Mouse (Mus musculus) midbrain, embryonic 15.5 days (tissue): Measurements from ENCODE around the gene Filip1l. TPM values are rescaled to one million over a fixed set of nuclear protein-coding genes. Genes with fewer than 3 reads are reported as not detected.

Experiments used
- ATAC-seq: fragments of 200-750 bp; cut with Nextera tagmentation; replicated peaks from 2 replicates; pipeline ENCODE4 v1.8.0; 2017; ENCODE audit warnings: moderate TSS enrichment
- H3K27ac ChIP-seq: fragments of 300-500 bp; sonication (generic); 2 replicates; pipeline ENCODE4 v1.5.1; 2015; ENCODE audit warnings: mild to moderate bottlenecking, inconsistent platforms
- H3K27me3 ChIP-seq: fragments of 300-500 bp; sonication (generic); replicated peaks from 2 replicates; pipeline ENCODE4 v1.6.1; 2015; ENCODE audit warnings: inconsistent platforms
- H3K36me3 ChIP-seq: fragments of 300-500 bp; sonication (generic); replicated peaks from 2 replicates; pipeline ENCODE4 v1.6.1; 2015; ENCODE audit warnings: inconsistent platforms
- H3K4me1 ChIP-seq: fragments of 300-500 bp; sonication (generic); 2 replicates; pipeline ENCODE4 v1.6.1; 2015; ENCODE audit warnings: inconsistent platforms
- H3K4me2 ChIP-seq: fragments of 300-500 bp; sonication (generic); 2 replicates; pipeline ENCODE4 v1.6.1; 2015; ENCODE audit warnings: inconsistent platforms, mild to moderate bottlenecking, moderate library complexity
- H3K4me3 ChIP-seq: fragments of 300-500 bp; sonication (generic); 2 replicates; pipeline ENCODE4 v1.5.1; 2015; ENCODE audit warnings: mild to moderate bottlenecking, inconsistent platforms
- H3K9ac ChIP-seq: fragments of 300-500 bp; sonication (generic); 2 replicates; pipeline ENCODE4 v1.6.1; 2015; ENCODE audit warnings: mild to moderate bottlenecking, inconsistent platforms
- H3K9me3 ChIP-seq: fragments of 300-500 bp; sonication (generic); 2 replicates; pipeline ENCODE4 v1.6.1; 2016; ENCODE audit warnings: inconsistent platforms
- WGBS: fragments of 180-500 bp; shearing (Covaris S2); methylation state at CpG from one replicate; pipeline ENCODE4 v1.1.7; 2015; ENCODE audit warnings: mixed read lengths; 5-methylcytosine and 5-hydroxymethylcytosine counted together
- polyA plus RNA-seq: library from polyadenylated mRNA; unstranded; fragments of >200 nt; fragmentation: Nextera tagmentation; extraction: Ambion mirVana; gene quantifications from 2 replicates; pipeline ENCODE4 v1.2.1, GENCODE M21; 2015

Filip1l gene
- polyA plus RNA-seq, 1 experiment from 2014 or later: 2.5 TPM

DNA sequence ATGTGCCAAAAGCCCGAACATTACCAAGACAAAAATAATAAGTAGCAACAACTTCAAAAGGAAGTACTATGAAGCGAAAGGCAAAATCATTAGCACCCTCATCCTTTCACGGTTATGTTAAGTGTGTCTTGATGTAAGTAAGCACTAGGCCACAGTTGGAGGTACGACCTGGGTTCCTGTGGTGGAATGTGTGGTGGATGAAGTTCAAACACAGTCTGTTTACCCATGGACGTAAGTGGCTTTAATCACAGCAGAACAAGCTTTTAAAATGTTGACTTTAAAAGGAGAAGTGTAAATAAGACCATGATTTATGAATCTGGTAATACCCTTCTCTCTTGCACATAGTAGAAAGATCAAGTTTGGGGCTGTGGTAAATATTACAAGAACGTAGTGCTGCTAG is 153.2 kb downstream of the Filip1l start:
- H3K4me1 ChIP-seq: no peaks in the 10 kb centered on the region
- H3K27me3 ChIP-seq: no peaks in the 10 kb centered on the region
- no peak overlapping the region for H3K27ac ChIP-seq
- H3K9me3 ChIP-seq: no peaks in the 10 kb centered on the region
- no peak overlapping the region for H3K4me2 ChIP-seq
- no peak overlapping the region for H3K9ac ChIP-seq
- 89% methylated on average over 6 of the region's 6 CpGs for WGBS
- ATAC-seq: no peak
- H3K4me3 ChIP-seq: no peak overlapping the region
- no peaks in the 10 kb centered on the region for H3K36me3 ChIP-seq

DNA sequence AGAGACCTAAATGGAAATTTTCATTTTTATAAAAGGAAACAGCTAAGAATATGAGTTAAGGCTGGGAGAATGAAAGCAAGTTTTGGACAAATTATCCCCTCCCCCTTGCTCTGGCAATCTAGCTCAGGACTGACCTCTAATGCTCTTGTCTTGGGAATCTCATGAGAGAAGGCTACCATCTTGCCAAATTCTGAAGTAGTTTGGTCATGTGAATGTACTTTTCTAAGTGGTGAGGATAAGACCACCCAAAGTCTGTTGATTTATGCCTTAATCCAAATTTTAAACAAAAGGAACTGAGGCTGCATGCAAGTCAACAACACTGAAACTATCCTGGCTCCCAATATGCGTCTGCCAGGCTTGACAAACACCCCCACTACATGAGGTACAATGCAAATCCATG is 155.5 kb downstream of the Filip1l start:
- 81% methylated on average over 1 of the region's 1 CpGs for WGBS
- H3K27ac ChIP-seq: no peak overlapping the region
- no peak for ATAC-seq
- no peaks in the 10 kb centered on the region for H3K9me3 ChIP-seq
- no peak overlapping the region for H3K4me2 ChIP-seq
- H3K4me3 ChIP-seq: no peak overlapping the region
- no peak overlapping the region for H3K9ac ChIP-seq
- no peaks in the 10 kb centered on the region for H3K4me1 ChIP-seq
- no peaks in the 10 kb centered on the region for H3K27me3 ChIP-seq
- H3K36me3 ChIP-seq: no peaks in the 10 kb centered on the region

DNA sequence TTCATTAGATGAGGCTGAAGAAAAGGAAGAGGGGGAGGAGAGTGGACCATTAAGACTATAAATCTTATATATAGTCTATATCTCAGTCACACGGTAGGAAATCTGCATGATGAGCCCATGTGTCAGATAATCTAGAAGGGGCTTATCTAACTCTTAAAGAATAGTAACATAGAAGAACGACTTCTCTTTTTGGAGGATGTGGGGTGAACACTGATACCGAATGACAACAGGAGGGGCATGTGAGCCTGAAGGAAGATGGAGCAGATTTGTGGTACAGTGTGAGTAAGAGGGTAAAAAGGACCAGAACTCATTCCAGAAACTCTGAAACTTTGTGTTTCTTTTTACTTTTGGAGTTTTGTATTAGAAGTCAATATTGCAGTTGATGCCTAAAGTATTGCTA is 156.2 kb downstream of the Filip1l start:
- ATAC-seq: no peak
- 96% methylated on average over 3 of the region's 3 CpGs for whole genome bisulfite sequencing

DNA sequence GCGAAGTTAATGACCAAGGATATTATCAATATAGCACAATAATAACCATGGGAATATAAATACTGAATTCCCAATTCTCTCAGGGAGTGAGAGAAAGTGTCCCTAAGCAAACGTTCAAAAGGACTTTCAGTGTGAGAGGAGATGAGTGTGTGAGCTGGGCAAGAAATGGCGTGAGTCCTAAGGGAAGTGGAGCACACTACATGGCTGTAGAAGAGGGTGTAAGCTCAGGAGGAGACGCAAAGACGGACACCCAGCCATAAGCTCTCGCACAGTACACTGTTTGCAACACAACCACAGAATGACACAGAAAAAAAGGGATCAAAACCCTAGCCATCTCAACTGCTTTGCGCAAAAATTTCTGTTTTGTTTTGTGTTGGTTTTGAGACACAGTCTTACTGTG is 160.7 kb downstream of the Filip1l start:
- WGBS: 92% methylated on average over 7 of the region's 7 CpGs

More for the DNA sequence above, 156.2 kb downstream of the Filip1l start:
- Histone ChIP-seq H3K4me1 (no peaks in the 10 kb centered on the region), H3K4me3 (no peak overlapping the region), H3K27me3 (no peaks in the 10 kb centered on the region), H3K9ac (no peak overlapping the region), H3K4me2 (no peak overlapping the region), H3K36me3 (no peaks in the 10 kb centered on the region), H3K27ac (no peak overlapping the region), H3K9me3 (no peaks in the 10 kb centered on the region)

DNA sequence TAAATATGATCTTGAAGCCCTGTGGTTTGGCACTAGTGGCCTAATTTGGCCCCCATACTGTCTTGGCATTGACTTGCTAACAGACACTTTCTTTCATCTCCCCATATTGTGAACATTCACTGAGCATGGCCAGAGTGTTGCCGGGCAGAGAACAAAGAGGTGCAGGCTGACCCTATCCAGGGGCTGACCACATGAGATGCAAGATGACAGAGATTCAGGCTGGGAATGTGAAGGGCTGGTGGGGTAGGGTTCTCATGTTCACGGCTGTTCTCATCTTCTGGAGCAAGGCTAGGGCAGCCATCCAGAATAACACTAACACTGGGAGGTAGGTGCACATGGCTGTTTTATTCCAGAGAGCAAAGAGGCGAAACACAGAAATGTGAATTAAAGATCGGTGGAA is 161.5 kb downstream of the Filip1l start:
- WGBS: 64% methylated on average over 4 of the region's 4 CpGs
- no peak overlapping the region for H3K4me3 ChIP-seq

More for the DNA sequence above, 160.7 kb downstream of the Filip1l start:
- H3K4me2 ChIP-seq: no peak overlapping the region
- no peak for ATAC-seq
- H3K27ac ChIP-seq: no peak overlapping the region
- H3K27me3 ChIP-seq: no peaks in the 10 kb centered on the region
- no peaks in the 10 kb centered on the region for H3K36me3 ChIP-seq
- no peak overlapping the region for H3K4me3 ChIP-seq
- H3K9ac ChIP-seq: no peak overlapping the region
- no peaks in the 10 kb centered on the region for H3K9me3 ChIP-seq
- no peaks in the 10 kb centered on the region for H3K4me1 ChIP-seq

DNA sequence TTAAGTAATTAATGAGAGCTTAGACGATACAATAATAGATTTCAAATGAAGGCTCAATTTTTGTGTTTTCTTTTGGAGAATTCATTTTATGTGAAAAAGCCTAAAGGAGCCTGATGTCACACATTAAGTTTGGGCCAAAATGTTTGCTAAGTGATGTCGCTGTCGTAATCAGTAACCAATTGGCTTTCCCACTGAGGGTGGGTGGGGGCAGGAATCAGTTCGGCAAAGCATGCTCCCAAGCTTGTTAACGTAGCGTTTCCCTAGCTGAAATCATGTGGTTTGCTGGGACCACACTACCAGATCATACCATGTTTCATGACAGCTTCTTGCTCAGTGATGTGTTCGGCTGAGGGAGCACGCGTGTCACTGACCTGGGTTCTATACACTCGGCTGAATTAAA is 162.7 kb downstream of the Filip1l start:
- no peaks in the 10 kb centered on the region for H3K27me3 ChIP-seq
- no peak for ATAC-seq
- H3K9me3 ChIP-seq: no peaks in the 10 kb centered on the region
- H3K4me2 ChIP-seq: no peak overlapping the region
- no peak overlapping the region for H3K9ac ChIP-seq
- H3K4me1 ChIP-seq: no peaks in the 10 kb centered on the region
- H3K27ac ChIP-seq: no peak overlapping the region
- H3K4me3 ChIP-seq: no peak overlapping the region
- H3K36me3 ChIP-seq: no peaks in the 10 kb centered on the region
- WGBS: 85% methylated on average over 10 of the region's 10 CpGs

More for the DNA sequence above, 161.5 kb downstream of the Filip1l start:
- Histone ChIP-seq H3K36me3 (no peaks in the 10 kb centered on the region), H3K9ac (no peak overlapping the region), H3K4me1 (no peaks in the 10 kb centered on the region), H3K9me3 (no peaks in the 10 kb centered on the region), H3K27ac (no peak overlapping the region), H3K27me3 (no peaks in the 10 kb centered on the region), H3K4me2 (no peak overlapping the region)
- ATAC-seq: no peak

DNA sequence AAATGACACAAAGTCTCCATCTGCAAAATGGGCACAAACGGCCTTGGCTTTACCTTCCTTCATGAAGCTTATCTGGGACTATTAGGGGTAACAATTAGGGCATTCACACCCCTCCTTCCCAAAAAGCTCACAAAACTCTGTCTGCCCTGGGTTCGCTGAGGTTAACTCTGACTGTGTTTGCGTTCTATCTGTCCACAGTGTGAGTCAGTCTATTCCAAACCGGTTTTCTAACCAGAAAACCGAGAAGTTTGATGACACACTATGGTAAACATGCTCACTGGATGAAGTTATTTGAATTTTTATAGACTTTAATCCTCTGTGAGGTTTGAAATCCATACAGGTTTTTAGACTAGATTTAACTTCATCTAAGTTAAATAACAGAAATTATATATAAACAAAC is 172.2 kb downstream of the Filip1l start:
- no peak overlapping the region for H3K4me3 ChIP-seq
- no peak overlapping the region for H3K4me2 ChIP-seq
- no peaks in the 10 kb centered on the region for H3K4me1 ChIP-seq
- WGBS: 90% methylated on average over 5 of the region's 5 CpGs
- no peaks in the 10 kb centered on the region for H3K9me3 ChIP-seq
- H3K27me3 ChIP-seq: no peaks in the 10 kb centered on the region
- no peak overlapping the region for H3K9ac ChIP-seq
- H3K27ac ChIP-seq: no peak overlapping the region
- H3K36me3 ChIP-seq: no peaks in the 10 kb centered on the region
- ATAC-seq: no peak

DNA sequence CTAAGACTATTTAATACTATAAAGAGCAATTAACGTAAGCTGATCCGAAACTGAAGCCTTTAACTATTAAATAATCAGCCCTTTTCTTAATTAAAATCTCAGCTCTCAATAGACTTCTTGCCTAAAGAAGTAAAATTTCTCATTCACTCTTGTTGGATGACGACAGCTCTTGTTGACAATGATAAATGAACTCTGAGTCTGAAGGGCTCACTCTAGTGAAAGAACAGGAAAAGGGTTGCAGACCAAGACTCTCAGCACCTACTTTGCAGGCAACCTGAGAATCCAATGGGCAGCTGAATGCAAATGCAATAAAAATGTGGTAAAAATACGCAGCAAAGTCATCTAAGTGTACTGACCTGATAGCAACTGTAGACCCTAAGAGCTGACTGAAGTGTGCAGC is 172.6 kb downstream of the Filip1l start:
- no peak overlapping the region for H3K4me2 ChIP-seq
- no peak overlapping the region for H3K27ac ChIP-seq
- no peaks in the 10 kb centered on the region for H3K4me1 ChIP-seq
- H3K4me3 ChIP-seq: no peak overlapping the region
- ATAC-seq: no peak
- no peaks in the 10 kb centered on the region for H3K27me3 ChIP-seq
- H3K9ac ChIP-seq: no peak overlapping the region
- no peaks in the 10 kb centered on the region for H3K9me3 ChIP-seq
- 84% methylated on average over 4 of the region's 4 CpGs for WGBS
- H3K36me3 ChIP-seq: no peaks in the 10 kb centered on the region

DNA sequence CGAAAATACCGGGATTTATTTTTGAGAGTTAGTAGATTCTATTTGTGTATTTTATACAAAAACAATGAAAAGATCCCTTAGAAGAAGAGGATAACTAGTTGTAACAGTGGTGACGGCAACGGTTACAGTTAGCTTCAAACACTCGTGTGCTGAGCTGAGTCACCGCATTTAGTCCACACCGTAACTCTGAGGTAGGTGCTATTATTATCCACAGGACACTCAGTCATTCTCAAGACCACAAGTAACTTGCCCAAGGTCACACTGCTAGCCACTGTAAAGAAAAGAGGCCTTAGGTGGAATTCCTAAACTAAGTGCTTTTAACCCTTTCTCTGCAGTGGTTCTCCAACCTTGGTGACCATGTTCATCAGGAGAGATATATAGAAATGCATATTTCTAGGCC is 174.0 kb downstream of the Filip1l start:
- Histone ChIP-seq H3K36me3 (no peaks in the 10 kb centered on the region), H3K27me3 (no peaks in the 10 kb centered on the region), H3K9me3 (no peaks in the 10 kb centered on the region), H3K27ac (no peak overlapping the region), H3K4me3 (no peak overlapping the region), H3K9ac (no peak overlapping the region), H3K4me1 (no peaks in the 10 kb centered on the region), H3K4me2 (no peak overlapping the region)
- ATAC-seq: no peak
- 95% methylated on average over 7 of the region's 7 CpGs for WGBS

DNA sequence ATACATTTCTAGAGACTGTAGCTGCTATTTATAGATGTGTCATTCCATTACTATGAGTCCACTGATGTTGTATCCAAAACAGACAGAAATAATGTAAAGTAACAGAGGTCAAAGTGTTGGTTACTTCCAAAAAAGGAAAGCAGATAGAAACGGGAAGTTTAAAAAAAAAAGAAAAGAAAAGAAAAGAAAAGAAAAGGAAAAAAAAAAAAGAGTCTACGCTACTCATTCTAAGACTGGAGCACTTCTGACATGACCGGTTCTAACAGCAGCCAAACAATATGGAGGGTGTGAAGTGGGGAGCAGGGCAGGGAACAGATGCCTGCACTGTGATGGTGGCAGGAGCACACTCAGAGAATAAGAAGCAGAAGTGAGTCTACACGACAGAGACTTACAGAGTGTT is 175.6 kb downstream of the Filip1l start:
- H3K4me2 ChIP-seq: no peak overlapping the region
- no peaks in the 10 kb centered on the region for H3K36me3 ChIP-seq
- H3K4me1 ChIP-seq: no peaks in the 10 kb centered on the region
- no peak overlapping the region for H3K9ac ChIP-seq
- no peak for ATAC-seq
- H3K27me3 ChIP-seq: no peaks in the 10 kb centered on the region
- H3K9me3 ChIP-seq: no peaks in the 10 kb centered on the region
- 75% methylated on average over 4 of the region's 4 CpGs for WGBS
- no peak overlapping the region for H3K4me3 ChIP-seq
- H3K27ac ChIP-seq: no peak overlapping the region

DNA sequence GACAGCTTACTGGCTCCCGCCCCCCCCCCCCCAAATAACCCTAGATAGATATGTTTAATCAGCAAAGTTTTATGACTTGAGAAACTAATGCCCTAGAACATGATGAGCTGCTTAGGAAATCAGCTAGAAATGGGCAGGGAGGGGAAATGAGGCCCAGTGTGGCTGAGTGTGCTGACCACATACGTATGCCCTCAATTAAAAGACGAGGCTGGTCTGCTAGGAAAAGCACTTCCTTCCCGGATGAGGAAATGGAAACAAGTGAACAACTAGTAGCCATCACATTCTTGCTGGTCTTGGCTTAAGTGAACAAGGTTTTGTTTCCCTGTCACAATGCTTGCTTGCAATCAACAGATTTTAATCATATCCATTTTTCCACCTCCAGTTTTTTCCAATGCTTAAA is 177.7 kb downstream of the Filip1l start:
- no peak for ATAC-seq
- Histone ChIP-seq H3K4me2 (no peak overlapping the region), H3K27me3 (no peaks in the 10 kb centered on the region), H3K9ac (no peak overlapping the region), H3K27ac (no peak overlapping the region), H3K4me3 (no peak overlapping the region), H3K9me3 (no peaks in the 10 kb centered on the region), H3K4me1 (no peaks in the 10 kb centered on the region), H3K36me3 (no peaks in the 10 kb centered on the region)
- WGBS: 89% methylated on average over 4 of the region's 4 CpGs

DNA sequence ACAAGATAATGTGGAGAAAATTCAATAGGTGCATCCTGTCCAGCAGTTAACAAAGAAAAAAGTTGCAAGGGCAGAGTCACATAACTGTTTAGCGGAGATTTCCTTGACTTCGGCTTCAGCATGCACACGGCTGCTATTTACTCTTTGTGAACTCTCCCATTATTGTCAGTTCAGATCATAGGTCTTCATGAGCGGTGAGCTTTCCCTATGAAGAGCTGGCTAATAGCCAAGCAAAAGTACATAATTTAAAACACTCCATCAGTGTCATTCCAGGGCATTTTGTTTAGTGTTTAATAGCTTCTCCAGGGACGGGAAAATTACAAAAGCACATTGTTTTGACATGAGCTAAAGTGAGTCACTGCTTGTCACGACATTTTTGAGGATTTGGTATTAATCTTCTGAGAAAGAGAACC is 179.2 kb downstream of the Filip1l start:
- H3K9me3 ChIP-seq: no peaks in the 10 kb centered on the region
- no peak overlapping the region for H3K4me2 ChIP-seq
- WGBS: 47% methylated on average over 6 of the region's 6 CpGs
- H3K27me3 ChIP-seq: no peaks in the 10 kb centered on the region
- no peak overlapping the region for H3K4me3 ChIP-seq
- H3K4me1 ChIP-seq: no peaks in the 10 kb centered on the region
- no peak for ATAC-seq
- H3K36me3 ChIP-seq: no peaks in the 10 kb centered on the region
- no peak overlapping the region for H3K27ac ChIP-seq
- H3K9ac ChIP-seq: no peak overlapping the region

DNA sequence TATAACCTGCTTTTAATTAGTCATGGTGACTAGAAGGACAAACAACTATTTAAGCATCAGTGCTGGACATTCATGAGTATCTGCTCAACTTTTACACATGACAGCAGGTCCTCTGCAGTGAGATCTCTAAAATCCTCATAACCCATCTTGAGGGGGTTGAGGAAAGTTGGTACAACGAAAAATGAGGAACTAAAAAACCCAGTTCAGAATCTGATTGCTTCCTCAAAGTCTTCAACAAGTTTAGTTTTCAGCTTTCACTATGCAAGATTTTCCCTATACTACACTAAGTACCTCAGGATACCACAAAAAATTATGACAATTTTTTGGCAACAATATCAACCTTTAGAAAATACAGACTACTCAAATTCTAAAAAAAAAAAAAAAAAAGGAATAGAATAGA is 181.5 kb downstream of the Filip1l start:
- Histone ChIP-seq H3K27ac (no peak overlapping the region), H3K4me2 (no peak overlapping the region), H3K9me3 (no peaks in the 10 kb centered on the region), H3K4me1 (no peaks in the 10 kb centered on the region), H3K9ac (no peak overlapping the region), H3K36me3 (no peaks in the 10 kb centered on the region), H3K4me3 (no peak overlapping the region), H3K27me3 (no peaks in the 10 kb centered on the region)
- 80% methylated on average over 1 of the region's 1 CpGs for WGBS
- no peak for ATAC-seq

DNA sequence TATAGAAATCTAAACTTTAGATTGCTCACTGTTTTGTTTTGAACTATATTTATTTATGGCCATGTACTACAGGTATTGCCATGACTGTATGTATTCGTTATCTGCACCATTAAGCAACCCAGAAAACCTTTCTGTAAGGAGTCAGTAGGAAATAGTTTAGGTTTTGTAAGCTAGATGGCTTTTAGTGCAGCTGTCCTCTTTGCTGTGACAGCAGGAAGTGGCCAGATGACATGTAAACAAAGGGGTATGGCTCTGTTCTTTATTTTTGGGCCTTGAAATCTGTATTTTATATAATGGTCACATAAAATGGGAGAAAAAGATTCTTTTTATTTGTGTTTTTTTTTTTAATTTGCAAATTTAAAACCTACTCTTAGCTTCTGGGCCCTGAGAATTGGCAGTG is 181.9 kb downstream of the Filip1l start:
- Histone ChIP-seq H3K36me3 (no peaks in the 10 kb centered on the region), H3K4me2 (no peak overlapping the region), H3K9ac (no peak overlapping the region), H3K9me3 (no peaks in the 10 kb centered on the region), H3K4me1 (no peaks in the 10 kb centered on the region), H3K27ac (no peak overlapping the region), H3K4me3 (no peak overlapping the region), H3K27me3 (no peaks in the 10 kb centered on the region)
- no peak for ATAC-seq
- 79% methylated on average over 1 of the region's 1 CpGs for WGBS
